Mouse (Mus musculus) spleen, adult 2 months (tissue): ENCODE results near the gene Nfatc3. TPM values are rescaled to one million over a fixed set of nuclear protein-coding genes. Genes with fewer than 3 reads are reported as not detected.
A peak's percentile ranks its signal among the peaks of the same experiment; 100 is the strongest.

ENCODE experiments used
- DNase-seq, 2 experiments: peaks; one replicate each; pipeline versions ENCODE4 v3.0.0 to v3.0.0-alpha.2; 2012 to 2021; ENCODE audit warnings: low spot score in 2 of 2, low read depth in 1 of 2
- H3K27ac ChIP-seq: fragments of 200-500 bp; 2 replicates; pipeline ENCODE4 v1.5.1; 2012; ENCODE audit warnings: low read length, inconsistent platforms; ENCODE audit not compliant: insufficient read depth
- H3K27me3 ChIP-seq: fragments of 200-500 bp; 2 replicates; pipeline ENCODE4 v1.6.1; 2012; ENCODE audit warnings: mild to moderate bottlenecking, moderate library complexity, low read length, inconsistent platforms; ENCODE audit not compliant: control insufficient read depth, insufficient read depth
- H3K36me3 ChIP-seq: fragments of 200-500 bp; 2 replicates; pipeline ENCODE4 v1.6.1; 2012; ENCODE audit warnings: mild to moderate bottlenecking, low read length, inconsistent platforms; ENCODE audit not compliant: control insufficient read depth, insufficient read depth
- H3K4me1 ChIP-seq: fragments of 200-500 bp; 2 replicates; pipeline ENCODE4 v1.6.1; 2011; ENCODE audit warnings: inconsistent platforms; ENCODE audit not compliant: control insufficient read depth, insufficient read depth, insufficient read length
- H3K4me3 ChIP-seq: fragments of 200-500 bp; 2 replicates; pipeline ENCODE4 v1.5.1; 2011; ENCODE audit warnings: mild to moderate bottlenecking, inconsistent platforms; ENCODE audit not compliant: insufficient read depth, insufficient read length; ENCODE audit errors: extremely low read depth
- CTCF ChIP-seq: fragments of 200-500 bp; IDR thresholded peaks from 2 replicates; pipeline ENCODE4 v1.5.1; 2011; ENCODE audit warnings: mild to moderate bottlenecking, inconsistent platforms; ENCODE audit not compliant: insufficient read depth, insufficient read length, insufficient replicate concordance; ENCODE audit errors: extremely low read depth
- POLR2A ChIP-seq: fragments of 200-500 bp; IDR thresholded peaks from 2 replicates; pipeline ENCODE4 v1.6.1; 2011; ENCODE audit warnings: low read depth, low read length, inconsistent platforms
- WGBS: fragments of 180-500 bp; shearing (Covaris S2); methylation state at CpG from one replicate; pipeline ENCODE4 v1.1.7; 2018; 5-methylcytosine and 5-hydroxymethylcytosine counted together
- polyA plus RNA-seq: library from polyadenylated mRNA; depleted of rRNA; stranded (reverse); fragments of >200 nt; gene quantifications from 2 replicates; pipeline ENCODE4 v1.2.3, GENCODE M21; 2012

The Nfatc3 gene
- polyA plus RNA-seq, 1 experiment, result 29.5 TPM

- no peak overlapping the region for H3K27ac ChIP-seq
- WGBS, result 88% methylated on average over 9 of the region's 9 CpGs
Observed at GRCm38 (mm10) chr8:106163251-106163650, 104.6 kb downstream of the Nfatc3 start.

GRCm38 (mm10) chr8:106165460-106165859, 106.8 kb downstream of the Nfatc3 start:
- Histone ChIP-seq H3K36me3 (peaks cover 20% of the 10 kb centered on the region), H3K4me3 (no peak overlapping the region), H3K27me3 (no peaks in the 10 kb centered on the region), H3K27ac (no peak overlapping the region), H3K4me1 (no peaks in the 10 kb centered on the region)
- no peak for TF ChIP-seq POLR2A
- TF ChIP-seq CTCF, result peak; percentile 59; the same call in 1 of the 2 replicates
- DNase-seq, result peak; percentile 43 to 70
- 48% methylated on average over 4 of the region's 4 CpGs for WGBS

More at GRCm38 (mm10) chr8:106163251-106163650, 104.6 kb downstream of the Nfatc3 start:
- H3K27me3 ChIP-seq, result no peaks in the 10 kb centered on the region
- H3K4me1 ChIP-seq, result no peaks in the 10 kb centered on the region
- no peak for DNase-seq
- peaks cover 21% of the 10 kb centered on the region for H3K36me3 ChIP-seq
- TF ChIP-seq POLR2A (no peak), CTCF (no peak)
- no peak overlapping the region for H3K4me3 ChIP-seq

GRCm38 (mm10) chr8:106168356-106169016, 109.8 kb downstream of the Nfatc3 start, which contains the start of gene Slc7a6:
Slc7a6 (plus strand) TSS chr8:106168857.
- no peak for TF ChIP-seq CTCF
- TF ChIP-seq POLR2A, result peak; percentile 46
- Histone ChIP-seq H3K4me3 (peak within 1 kb of the TSS; percentile 98), H3K27me3 (no peaks in the 10 kb centered on the region), H3K36me3 (peaks cover 4% of the 10 kb centered on the region), H3K4me1 (no peaks in the 10 kb centered on the region), H3K27ac (peak within 1 kb of the TSS; percentile 82)
- peak; percentile 70 to 90 for DNase-seq
- 1% methylated on average over 55 of the region's 59 CpGs for WGBS

- Histone ChIP-seq H3K4me3 (peak overlapping the region; percentile 98), H3K27ac (peak overlapping the region; percentile 58), H3K4me1 (no peaks in the 10 kb centered on the region), H3K27me3 (no peaks in the 10 kb centered on the region), H3K36me3 (no peaks in the 10 kb centered on the region)
- 1% methylated on average over 53 of the region's 54 CpGs for WGBS
- no peak for TF ChIP-seq CTCF
- TF ChIP-seq POLR2A, result no peak
- peak; percentile 12 to 18 for DNase-seq
Observed at GRCm38 (mm10) chr8:106169017-106169933, 110.6 kb downstream of the Nfatc3 start.

GRCm38 (mm10) chr8:106169934-106170480, 111.4 kb downstream of the Nfatc3 start:
- H3K27me3 ChIP-seq, result no peaks in the 10 kb centered on the region
- H3K27ac ChIP-seq, result no peak overlapping the region
- TF ChIP-seq POLR2A (no peak), CTCF (no peak)
- 26% methylated on average over 6 of the region's 6 CpGs for WGBS
- H3K4me1 ChIP-seq, result no peaks in the 10 kb centered on the region
- 0 out of 2 replicates have a peak overlapping the region, but pooled peaks have one; percentile 16 for H3K4me3 ChIP-seq
- no peaks in the 10 kb centered on the region for H3K36me3 ChIP-seq
- DNase-seq, result no peak

GRCm38 (mm10) chr8:106173566-106173965, 114.9 kb downstream of the Nfatc3 start:
- DNase-seq, result no peak
- no peak for TF ChIP-seq CTCF
- TF ChIP-seq POLR2A, result no peak
- no peaks in the 10 kb centered on the region for H3K4me1 ChIP-seq
- 78% methylated on average over 3 of the region's 3 CpGs for WGBS
- H3K36me3 ChIP-seq, result no peaks in the 10 kb centered on the region
- H3K4me3 ChIP-seq, result no peak overlapping the region
- H3K27me3 ChIP-seq, result no peaks in the 10 kb centered on the region
- H3K27ac ChIP-seq, result no peak overlapping the region
